Mouse (Mus musculus): Measurements from ENCODE around the gene Pten. TPM values are rescaled to one million over a fixed set of nuclear protein-coding genes. Genes with fewer than 3 reads are reported as not detected.
"Not testable (repeated sequence)": the region's sequence is repeated elsewhere in the genome, so short reads cannot be mapped to it uniquely, and the experiment has no call there.

The Pten gene
- polyA plus RNA-seq, 1 experiment from 2014 or later, result 9.6 TPM

DNA sequence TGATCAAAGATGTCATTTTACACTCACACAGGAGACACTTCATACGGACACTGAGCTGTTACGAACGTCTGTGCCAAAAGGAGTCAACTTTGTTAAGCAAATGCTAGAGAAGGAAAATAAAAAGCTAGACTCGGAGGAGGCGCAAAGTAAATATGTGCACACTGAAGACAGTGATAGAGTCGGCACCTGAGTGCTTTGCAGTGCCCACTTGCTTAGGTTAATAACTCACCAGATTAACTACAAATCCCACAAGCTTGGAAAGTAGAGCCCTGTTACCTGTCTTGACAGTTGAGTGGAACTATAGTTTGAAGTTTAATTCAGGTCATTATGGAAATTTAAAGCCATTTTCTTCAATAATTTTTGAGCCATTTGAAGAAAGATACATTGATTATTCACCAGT lies 51.4 kb downstream of the Pten start:
- no peaks in the 10 kb centered on the region for H3K9me3 ChIP-seq (replicated peaks; ENCODE audit: control insufficient read depth, low read length)
- no peak overlapping the region for H3K4me2 ChIP-seq
- no peak overlapping the region for H3K27ac ChIP-seq (ENCODE audit: low read depth, low read length)
- H3K4me1 ChIP-seq (ENCODE audit: control insufficient read depth, insufficient read depth, low read length), result no peaks in the 10 kb centered on the region
- no peaks in the 10 kb centered on the region for H3K36me3 ChIP-seq (ENCODE audit: control insufficient read depth, insufficient read depth, low read length)
- H3K9ac ChIP-seq (ENCODE audit: low read depth, low read length), result no peak overlapping the region
- no peaks in the 10 kb centered on the region for H3K27me3 ChIP-seq (ENCODE audit: control insufficient read depth, insufficient read depth, low read length)
- no peak for ATAC-seq (replicated peaks; ENCODE audit: insufficient number of reproducible peaks, low FRiP score, low TSS enrichment)
- no peak overlapping the region for H3K4me3 ChIP-seq (ENCODE audit: low read depth, low read length)
- WGBS (ENCODE audit: insufficient replicate concordance), result 89% methylated on average over 6 of the region's 6 CpGs

DNA sequence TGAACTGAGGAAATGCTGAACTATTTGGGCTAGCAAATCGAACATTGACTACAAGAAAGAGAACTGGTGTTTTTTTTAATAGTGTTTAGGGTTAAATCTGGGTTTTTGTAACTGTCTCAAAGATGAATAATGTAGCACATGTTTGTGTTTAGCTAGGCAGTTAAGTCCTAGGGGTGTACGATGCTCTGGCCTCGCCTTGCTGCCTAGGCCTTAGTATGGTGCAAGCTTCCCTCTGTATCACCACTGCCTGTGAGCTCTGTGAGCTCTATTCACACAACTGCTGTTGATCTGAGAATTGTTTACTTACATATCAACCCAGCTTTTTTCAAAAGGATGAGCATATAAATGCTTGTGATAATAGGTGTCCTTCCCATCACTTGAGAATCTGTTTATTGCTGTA lies 51.8 kb downstream of the Pten start:
- no peak overlapping the region for H3K27ac ChIP-seq (ENCODE audit: low read depth, low read length)
- H3K36me3 ChIP-seq (ENCODE audit: control insufficient read depth, insufficient read depth, low read length), result no peaks in the 10 kb centered on the region
- H3K9ac ChIP-seq (ENCODE audit: low read depth, low read length), result no peak overlapping the region
- no peak overlapping the region for H3K4me2 ChIP-seq
- no peak for ATAC-seq (replicated peaks; ENCODE audit: insufficient number of reproducible peaks, low FRiP score, low TSS enrichment)
- H3K4me1 ChIP-seq (ENCODE audit: control insufficient read depth, insufficient read depth, low read length), result no peaks in the 10 kb centered on the region
- no peaks in the 10 kb centered on the region for H3K27me3 ChIP-seq (ENCODE audit: control insufficient read depth, insufficient read depth, low read length)
- H3K4me3 ChIP-seq (ENCODE audit: low read depth, low read length), result no peak overlapping the region
- H3K9me3 ChIP-seq (replicated peaks; ENCODE audit: control insufficient read depth, low read length), result no peaks in the 10 kb centered on the region
- 85% methylated on average over 3 of the region's 3 CpGs for WGBS (ENCODE audit: insufficient replicate concordance)

DNA sequence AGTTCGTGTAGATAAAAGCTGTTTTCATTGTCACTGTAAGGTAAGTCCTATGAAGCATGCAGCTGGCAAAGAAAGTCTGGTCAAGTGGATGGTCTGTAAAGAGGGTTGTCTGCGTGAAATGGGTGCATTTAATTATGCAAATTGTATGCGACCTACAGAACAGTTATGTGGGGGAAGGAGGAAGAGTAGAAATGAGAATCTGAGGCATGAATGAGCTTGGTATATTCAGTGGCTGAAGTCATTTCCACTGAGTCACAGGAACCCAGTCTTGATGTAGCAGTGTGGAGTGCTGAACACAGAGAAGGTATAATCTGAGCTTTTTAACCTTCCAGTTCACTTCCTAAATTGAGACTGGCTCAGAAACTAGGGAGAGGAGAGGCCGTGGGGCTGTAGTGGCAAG lies 61.5 kb downstream of the Pten start:
- WGBS (ENCODE audit: insufficient replicate concordance), result 85% methylated on average over 4 of the region's 4 CpGs
- H3K36me3 ChIP-seq (ENCODE audit: control insufficient read depth, insufficient read depth, low read length), result peaks cover 4% of the 10 kb centered on the region; the same call in 1 of the 2 replicates
- no peak overlapping the region for H3K27ac ChIP-seq (ENCODE audit: low read depth, low read length)
- no peaks in the 10 kb centered on the region for H3K9me3 ChIP-seq (replicated peaks; ENCODE audit: control insufficient read depth, low read length)
- no peaks in the 10 kb centered on the region for H3K27me3 ChIP-seq (ENCODE audit: control insufficient read depth, insufficient read depth, low read length)
- ATAC-seq (replicated peaks; ENCODE audit: insufficient number of reproducible peaks, low FRiP score, low TSS enrichment), result no peak
- H3K9ac ChIP-seq (ENCODE audit: low read depth, low read length), result no peak overlapping the region
- no peak overlapping the region for H3K4me2 ChIP-seq
- H3K4me1 ChIP-seq (ENCODE audit: control insufficient read depth, insufficient read depth, low read length), result no peaks in the 10 kb centered on the region
- no peak overlapping the region for H3K4me3 ChIP-seq (ENCODE audit: low read depth, low read length)

GRCm38 (mm10) chr19:32822959-32823358 lies 65.7 kb downstream of the Pten start:
- not testable (repeated sequence) for H3K4me1 ChIP-seq (ENCODE audit: control insufficient read depth, insufficient read depth, low read length); H3K9me3 ChIP-seq (replicated peaks; ENCODE audit: control insufficient read depth, low read length); H3K27me3 ChIP-seq (ENCODE audit: control insufficient read depth, insufficient read depth, low read length); H3K9ac ChIP-seq (ENCODE audit: low read depth, low read length); H3K36me3 ChIP-seq (ENCODE audit: control insufficient read depth, insufficient read depth, low read length); H3K4me3 ChIP-seq (ENCODE audit: low read depth, low read length); H3K27ac ChIP-seq (ENCODE audit: low read depth, low read length); ATAC-seq (replicated peaks; ENCODE audit: insufficient number of reproducible peaks, low FRiP score, low TSS enrichment); H3K4me2 ChIP-seq
- WGBS (ENCODE audit: insufficient replicate concordance), result no CpG with 5 or more reads among the region's 7 CpGs

DNA sequence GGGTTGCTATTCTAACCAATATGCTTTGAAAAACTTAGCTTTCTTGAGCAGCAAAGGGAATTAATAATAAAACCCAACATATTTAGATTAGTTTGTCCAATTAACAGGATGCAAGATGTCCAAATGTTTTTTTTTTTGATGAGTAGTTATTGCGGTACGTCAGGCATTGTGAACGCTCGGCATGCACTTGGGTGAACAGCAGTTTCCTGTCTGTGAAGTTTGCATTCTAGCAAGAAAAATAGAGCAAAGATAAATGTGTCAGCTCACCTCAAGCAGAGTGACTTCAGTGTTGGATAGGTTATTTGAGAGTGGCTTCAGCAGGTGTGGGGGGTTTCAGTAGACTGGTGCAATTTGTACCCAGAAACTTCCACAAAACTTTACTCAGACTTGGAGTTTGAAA lies 69.3 kb downstream of the Pten start:
- H3K9ac ChIP-seq (ENCODE audit: low read depth, low read length), result no peak overlapping the region
- no peaks in the 10 kb centered on the region for H3K36me3 ChIP-seq (ENCODE audit: control insufficient read depth, insufficient read depth, low read length)
- no peak for ATAC-seq (replicated peaks; ENCODE audit: insufficient number of reproducible peaks, low FRiP score, low TSS enrichment)
- no peak overlapping the region for H3K4me3 ChIP-seq (ENCODE audit: low read depth, low read length)
- 70% methylated on average over 4 of the region's 4 CpGs for WGBS (ENCODE audit: insufficient replicate concordance)
- no peaks in the 10 kb centered on the region for H3K4me1 ChIP-seq (ENCODE audit: control insufficient read depth, insufficient read depth, low read length)
- no peak overlapping the region for H3K4me2 ChIP-seq
- no peaks in the 10 kb centered on the region for H3K27me3 ChIP-seq (ENCODE audit: control insufficient read depth, insufficient read depth, low read length)
- no peaks in the 10 kb centered on the region for H3K9me3 ChIP-seq (replicated peaks; ENCODE audit: control insufficient read depth, low read length)
- H3K27ac ChIP-seq (ENCODE audit: low read depth, low read length), result no peak overlapping the region

GRCm38 (mm10) chr19:32829871-32830270 lies 72.6 kb downstream of the Pten start:
- Histone ChIP-seq H3K4me2 (no peak overlapping the region), H3K27me3 (ENCODE audit: control insufficient read depth, insufficient read depth, low read length) (no peaks in the 10 kb centered on the region), H3K9me3 (replicated peaks; ENCODE audit: control insufficient read depth, low read length) (no peaks in the 10 kb centered on the region), H3K9ac (ENCODE audit: low read depth, low read length) (no peak overlapping the region), H3K36me3 (ENCODE audit: control insufficient read depth, insufficient read depth, low read length) (no peaks in the 10 kb centered on the region), H3K4me1 (ENCODE audit: control insufficient read depth, insufficient read depth, low read length) (no peaks in the 10 kb centered on the region), H3K27ac (ENCODE audit: low read depth, low read length) (no peak overlapping the region), H3K4me3 (ENCODE audit: low read depth, low read length) (no peak overlapping the region)
- no peak for ATAC-seq (replicated peaks; ENCODE audit: insufficient number of reproducible peaks, low FRiP score, low TSS enrichment)
- WGBS (ENCODE audit: insufficient replicate concordance), result 90% methylated on average over 2 of the region's 2 CpGs

GRCm38 (mm10) chr19:32831286-32831685 lies 74.0 kb downstream of the Pten start:
- no peaks in the 10 kb centered on the region for H3K36me3 ChIP-seq (ENCODE audit: control insufficient read depth, insufficient read depth, low read length)
- no peak for ATAC-seq (replicated peaks; ENCODE audit: insufficient number of reproducible peaks, low FRiP score, low TSS enrichment)
- no peaks in the 10 kb centered on the region for H3K4me1 ChIP-seq (ENCODE audit: control insufficient read depth, insufficient read depth, low read length)
- no peak overlapping the region for H3K9ac ChIP-seq (ENCODE audit: low read depth, low read length)
- H3K27me3 ChIP-seq (ENCODE audit: control insufficient read depth, insufficient read depth, low read length), result no peaks in the 10 kb centered on the region
- H3K9me3 ChIP-seq (replicated peaks; ENCODE audit: control insufficient read depth, low read length), result no peaks in the 10 kb centered on the region
- H3K27ac ChIP-seq (ENCODE audit: low read depth, low read length), result no peak overlapping the region
- WGBS (ENCODE audit: insufficient replicate concordance), result 93% methylated on average over 4 of the region's 4 CpGs
- no peak overlapping the region for H3K4me2 ChIP-seq
- no peak overlapping the region for H3K4me3 ChIP-seq (ENCODE audit: low read depth, low read length)

DNA sequence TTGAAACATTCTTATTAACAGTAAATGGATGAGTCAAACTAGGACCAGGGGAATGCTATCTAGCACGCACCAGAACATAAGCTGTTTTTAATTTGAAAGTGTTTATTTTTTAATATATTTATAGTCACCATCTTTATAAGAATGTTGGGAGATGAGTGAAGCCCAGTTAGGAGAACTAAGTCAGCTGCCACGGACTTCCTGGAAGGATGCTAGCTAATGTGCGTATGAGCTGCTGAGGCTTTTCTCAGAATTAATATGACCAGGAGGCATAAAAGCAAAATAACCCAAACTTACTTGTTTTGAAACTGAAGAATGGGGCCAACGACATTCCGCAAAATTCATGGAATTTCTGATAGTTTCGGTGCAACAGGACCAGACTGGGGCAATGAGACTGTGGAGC lies 83.2 kb downstream of the Pten start:
- no peak overlapping the region for H3K4me3 ChIP-seq (ENCODE audit: low read depth, low read length)
- no peaks in the 10 kb centered on the region for H3K36me3 ChIP-seq (ENCODE audit: control insufficient read depth, insufficient read depth, low read length)
- H3K27me3 ChIP-seq (ENCODE audit: control insufficient read depth, insufficient read depth, low read length), result no peaks in the 10 kb centered on the region
- H3K4me2 ChIP-seq, result no peak overlapping the region
- WGBS (ENCODE audit: insufficient replicate concordance), result 86% methylated on average over 6 of the region's 6 CpGs
- H3K27ac ChIP-seq (ENCODE audit: low read depth, low read length), result no peak overlapping the region
- H3K9ac ChIP-seq (ENCODE audit: low read depth, low read length), result no peak overlapping the region
- H3K9me3 ChIP-seq (replicated peaks; ENCODE audit: control insufficient read depth, low read length), result no peaks in the 10 kb centered on the region; the same call in 1 of the 2 replicates
- H3K4me1 ChIP-seq (ENCODE audit: control insufficient read depth, insufficient read depth, low read length), result no peaks in the 10 kb centered on the region
- ATAC-seq (replicated peaks; ENCODE audit: insufficient number of reproducible peaks, low FRiP score, low TSS enrichment), result no peak

DNA sequence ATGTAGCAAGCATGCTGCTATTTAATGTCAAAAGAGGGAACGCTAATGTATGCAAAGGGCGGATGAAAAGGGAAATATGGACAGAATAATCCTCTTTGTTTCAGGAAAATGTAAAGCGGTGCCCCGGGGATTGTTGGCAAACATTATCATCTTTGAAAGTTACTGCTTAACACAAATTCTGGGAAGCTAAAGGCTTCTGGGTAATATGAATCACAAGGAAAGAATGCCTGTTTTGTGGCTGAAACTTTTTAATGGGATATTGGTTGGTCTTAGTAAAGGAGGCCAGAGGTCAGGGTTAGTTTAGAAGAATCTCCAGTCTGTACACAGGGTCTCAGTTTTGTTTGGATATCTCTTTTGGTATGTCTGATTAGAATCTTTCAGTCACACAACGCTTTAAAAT lies 87.2 kb downstream of the Pten start:
- ATAC-seq (replicated peaks; ENCODE audit: insufficient number of reproducible peaks, low FRiP score, low TSS enrichment), result no peak
- WGBS (ENCODE audit: insufficient replicate concordance), result 85% methylated on average over 5 of the region's 5 CpGs
- Histone ChIP-seq H3K9me3 (replicated peaks; ENCODE audit: control insufficient read depth, low read length) (no peaks in the 10 kb centered on the region), H3K9ac (ENCODE audit: low read depth, low read length) (no peak overlapping the region), H3K27me3 (ENCODE audit: control insufficient read depth, insufficient read depth, low read length) (no peaks in the 10 kb centered on the region), H3K4me3 (ENCODE audit: low read depth, low read length) (no peak overlapping the region), H3K27ac (ENCODE audit: low read depth, low read length) (no peak overlapping the region), H3K4me1 (ENCODE audit: control insufficient read depth, insufficient read depth, low read length) (no peaks in the 10 kb centered on the region), H3K36me3 (ENCODE audit: control insufficient read depth, insufficient read depth, low read length) (no peaks in the 10 kb centered on the region), H3K4me2 (no peak overlapping the region)
